Mouse (Mus musculus): ENCODE results near the gene Tomm5.

DNA sequence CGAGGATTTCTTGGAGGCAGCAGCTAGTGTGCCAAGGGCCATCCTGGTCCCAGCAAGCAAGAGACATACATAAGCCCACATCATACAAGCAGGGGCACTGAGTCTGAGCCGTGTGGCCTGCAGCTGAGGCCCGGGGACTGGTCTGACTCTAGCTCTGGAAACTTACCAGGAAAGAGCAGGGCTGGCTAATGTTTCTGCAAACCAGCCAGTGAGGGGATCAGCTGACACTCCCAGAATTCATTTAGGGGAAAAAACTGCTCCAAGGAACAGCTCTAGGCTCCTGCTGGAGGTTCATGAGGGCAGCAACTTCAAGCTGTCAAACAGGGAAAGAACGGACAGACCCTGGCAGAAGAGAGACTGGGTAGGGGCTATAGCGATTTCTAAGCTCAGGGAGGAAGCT lies 33.9 kb upstream of the Tomm5 start:
- no peak for TF ChIP-seq CTCF (IDR thresholded peaks at IDR 0.05; ENCODE audit: extremely low read depth, insufficient read depth, low read length)
- no peak for TF ChIP-seq POLR2A (IDR thresholded peaks at IDR 0.05; ENCODE audit: extremely low read depth, insufficient read depth, low read length)

Measured in cortical plate, adult 2 months (tissue).